Mouse (Mus musculus) neutrophil, adult 83 days (primary cell): Measurements from ENCODE around the gene Dnase1l3. TPM values are rescaled to one million over a fixed set of nuclear protein-coding genes. Genes with fewer than 3 reads are reported as not detected.

Experiments
- total RNA-seq, 2 experiments: library from RNA; stranded (reverse); gene quantifications; one replicate each; pipeline ENCODE4 v1.2.4; 2023

Dnase1l3 gene
- total RNA-seq: under 1 TPM; 0.15 to 0.42 TPM

DNA sequence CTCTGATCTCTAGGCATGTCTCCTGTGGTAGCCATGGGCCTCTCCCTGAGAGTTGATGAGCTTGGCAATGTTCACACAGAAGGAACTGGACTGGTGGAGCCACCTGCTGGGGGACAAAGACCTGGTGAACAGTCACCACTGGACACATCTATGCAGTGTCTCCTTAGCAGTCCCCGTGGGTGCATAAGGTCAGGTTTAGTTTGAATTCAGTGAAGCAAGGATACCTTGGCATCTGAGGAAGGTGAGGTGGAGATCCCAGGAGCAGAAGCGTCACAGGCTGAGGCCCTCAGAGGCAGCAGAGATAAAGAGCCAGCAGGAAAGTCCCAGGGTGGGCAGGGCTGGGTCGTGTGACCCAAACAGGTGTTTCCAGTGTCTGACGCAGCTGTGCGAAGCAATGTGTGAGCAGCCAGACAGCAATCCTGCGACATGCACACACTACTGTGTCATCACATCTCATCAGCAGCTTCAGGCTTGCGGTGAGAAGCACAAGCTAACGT is at the start of gene Dnase1l3:
Gene Dnase1l3 (minus strand): TSS at position 303 of the 497 bp plus-strand sequence.

DNA sequence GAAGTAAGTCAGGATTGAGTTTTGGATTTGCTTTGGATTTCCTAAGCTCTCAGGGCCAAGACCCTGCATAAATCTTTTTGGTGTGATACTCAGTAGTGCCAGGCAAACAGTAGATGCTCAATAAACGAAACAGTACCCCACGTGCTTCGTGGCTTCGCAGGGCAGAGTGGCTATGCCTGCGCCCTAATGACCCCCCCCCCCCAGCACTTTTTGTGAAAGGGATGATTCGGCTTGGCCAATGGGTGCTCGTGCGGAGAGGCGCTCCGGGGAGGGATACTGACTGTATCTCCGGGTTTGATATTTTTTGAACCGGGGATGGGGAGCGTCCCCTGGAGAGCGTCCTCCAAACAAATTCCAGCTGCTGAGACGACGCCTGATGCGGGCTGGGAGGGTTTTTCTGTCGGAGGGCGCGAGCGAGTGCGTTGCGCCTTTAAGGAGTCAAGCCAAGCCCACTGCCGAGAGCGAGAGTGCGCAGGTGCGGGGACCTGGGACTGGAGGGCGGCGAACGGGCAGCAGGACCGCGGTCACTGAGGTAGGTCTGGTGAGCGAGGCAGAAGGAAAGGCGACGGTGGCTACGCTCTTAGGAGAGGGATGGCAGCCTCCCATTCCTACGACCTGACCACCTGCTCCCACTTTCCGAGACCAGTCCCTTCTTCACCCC is 8.2 kb upstream of the Dnase1l3 start, which contains the start of gene Abhd6:
Gene Abhd6 (plus strand): TSS at position 471 of the 661 bp plus-strand sequence.

DNA sequence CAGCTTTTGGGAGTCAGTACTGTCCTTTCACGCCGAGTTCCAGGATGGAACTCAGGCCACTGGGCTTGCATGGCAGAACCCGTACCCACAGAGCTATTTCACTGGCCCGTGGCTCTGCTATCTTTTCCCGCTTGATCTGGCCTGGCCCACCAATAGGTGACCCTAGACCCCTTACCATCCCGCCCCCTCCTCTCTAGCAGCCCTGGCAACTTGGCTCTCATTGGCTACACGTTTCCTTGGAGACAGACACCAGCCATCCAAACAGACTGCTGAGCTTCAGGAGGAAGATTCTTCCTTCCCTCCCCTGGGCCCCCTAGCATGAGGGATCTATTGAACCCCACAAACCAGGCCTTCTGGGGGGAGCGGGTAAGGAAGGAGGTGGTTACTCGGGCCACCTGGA is 37.3 kb downstream of the Dnase1l3 start, which contains the start of gene Gm45521:
Gene Gm45521 (plus strand): TSS at position 240 of the 400 bp plus-strand sequence.

Other genes starting within 250 kb of the Dnase1l3 start
- gene Gm26661, start 203.0 kb downstream of the Dnase1l3 start, total RNA-seq: not detected
- 10 to 100 TPM in 1 of 2 experiments, 1 to 10 TPM in 1; 9.9 to 11.2 TPM for gene Flnb, start 176.6 kb downstream of the Dnase1l3 start, total RNA-seq
- gene Gm45521, start 37.3 kb downstream of the Dnase1l3 start, total RNA-seq: not detected
- under 1 TPM; 0.39 to 0.68 TPM for gene Abhd6, start 8.3 kb upstream of the Dnase1l3 start, total RNA-seq
- gene Rpp14, start 85.8 kb upstream of the Dnase1l3 start, total RNA-seq: 10 to 100 TPM in 1 of 2 experiments, 1 to 10 TPM in 1; 6.3 to 10.4 TPM
- 10 to 100 TPM; 47.6 to 54.0 TPM for gene Pxk, start 103.6 kb upstream of the Dnase1l3 start, total RNA-seq
- 10 to 100 TPM; 76.0 to 76.6 TPM for gene Pdhb, start 178.5 kb upstream of the Dnase1l3 start, total RNA-seq
- gene Kctd6, start 219.6 kb upstream of the Dnase1l3 start, total RNA-seq: 1 to 10 TPM; 5.6 to 6.5 TPM